Mouse (Mus musculus) limb, embryonic 15.5 days (tissue): Measurements from ENCODE around the gene Gm20547. TPM values are rescaled to one million over a fixed set of nuclear protein-coding genes. Genes with fewer than 3 reads are reported as not detected.
A peak's percentile ranks its signal among the peaks of the same experiment; 100 is the strongest.
"Not testable (repeated sequence)": the region's sequence is repeated elsewhere in the genome, so short reads cannot be mapped to it uniquely, and the experiment has no call there.

Experiments used
- ATAC-seq: fragments of 200-750 bp; cut with Nextera tagmentation; 2 replicates; pipeline ENCODE4 v1.8.0; 2017; ENCODE audit warnings: low read depth, moderate TSS enrichment; ENCODE audit not compliant: insufficient number of reproducible peaks, low FRiP score, low TSS enrichment
- H3K27ac ChIP-seq: fragments of 300-500 bp; sonication (generic); 2 replicates; pipeline ENCODE4 v1.5.1; 2015; ENCODE audit warnings: moderate library complexity, mild to moderate bottlenecking, inconsistent platforms
- H3K27me3 ChIP-seq: fragments of 300-500 bp; sonication (generic); 2 replicates; pipeline ENCODE4 v1.6.1; 2015; ENCODE audit warnings: inconsistent platforms
- H3K36me3 ChIP-seq: fragments of 300-500 bp; sonication (generic); 2 replicates; pipeline ENCODE4 v1.6.1; 2015; ENCODE audit warnings: inconsistent platforms
- H3K4me1 ChIP-seq: fragments of 300-500 bp; sonication (generic); 2 replicates; pipeline ENCODE4 v1.6.1; 2015; ENCODE audit warnings: inconsistent platforms
- H3K4me2 ChIP-seq: fragments of 300-500 bp; sonication (generic); 2 replicates; pipeline ENCODE4 v1.6.1; 2015; ENCODE audit warnings: mild to moderate bottlenecking, inconsistent platforms
- H3K4me3 ChIP-seq: fragments of 300-500 bp; sonication (generic); 2 replicates; pipeline ENCODE4 v1.5.1; 2015; ENCODE audit warnings: mild to moderate bottlenecking, inconsistent platforms
- H3K9ac ChIP-seq: fragments of 300-500 bp; sonication (generic); 2 replicates; pipeline ENCODE4 v1.6.1; 2015; ENCODE audit warnings: inconsistent platforms
- H3K9me3 ChIP-seq: fragments of 300-500 bp; sonication (generic); 2 replicates; pipeline ENCODE4 v1.6.1; 2016; ENCODE audit warnings: inconsistent platforms
- WGBS: fragments of 180-500 bp; shearing (Covaris S2); methylation state at CpG from one replicate; pipeline ENCODE4 v1.1.7; 2015; 5-methylcytosine and 5-hydroxymethylcytosine counted together
- polyA plus RNA-seq: library from polyadenylated mRNA; unstranded; fragments of >200 nt; fragmentation: Nextera tagmentation; extraction: Ambion mirVana; gene quantifications from 2 replicates; pipeline ENCODE4 v1.2.1, GENCODE M21; 2015

Gene Gm20547
- polyA plus RNA-seq, 1 experiment from 2014 or later, result not detected

DNA sequence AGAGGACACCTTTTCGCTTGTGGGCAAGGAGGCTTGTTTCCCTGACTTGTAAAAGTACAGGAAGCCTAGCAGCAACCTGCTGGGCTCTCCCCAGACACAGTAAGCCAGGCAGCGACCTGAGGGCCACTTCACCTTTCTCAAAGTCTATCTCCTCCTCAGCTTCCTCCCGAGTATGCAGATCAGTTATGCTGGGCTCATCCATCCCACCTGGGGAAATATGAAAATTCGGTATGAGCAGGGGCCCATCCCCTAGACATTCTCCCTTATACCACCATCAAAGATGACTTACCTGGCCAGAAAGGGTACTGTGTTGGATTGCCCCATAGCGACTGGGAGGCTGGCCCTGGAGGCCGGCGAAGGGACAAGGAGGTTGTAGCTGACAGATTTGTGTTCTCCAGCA is 34.2 kb downstream of the Gm20547 start:
- no peak overlapping the region for H3K4me3 ChIP-seq
- H3K27me3 ChIP-seq, result no peaks in the 10 kb centered on the region
- no peak for ATAC-seq
- H3K4me1 ChIP-seq, result peaks cover 21% of the 10 kb centered on the region
- no peaks in the 10 kb centered on the region for H3K9me3 ChIP-seq
- no peak overlapping the region for H3K9ac ChIP-seq
- H3K4me2 ChIP-seq, result no peak overlapping the region
- no peak overlapping the region for H3K27ac ChIP-seq
- WGBS, result 88% methylated on average over 7 of the region's 7 CpGs
- H3K36me3 ChIP-seq, result peaks cover 60% of the 10 kb centered on the region

DNA sequence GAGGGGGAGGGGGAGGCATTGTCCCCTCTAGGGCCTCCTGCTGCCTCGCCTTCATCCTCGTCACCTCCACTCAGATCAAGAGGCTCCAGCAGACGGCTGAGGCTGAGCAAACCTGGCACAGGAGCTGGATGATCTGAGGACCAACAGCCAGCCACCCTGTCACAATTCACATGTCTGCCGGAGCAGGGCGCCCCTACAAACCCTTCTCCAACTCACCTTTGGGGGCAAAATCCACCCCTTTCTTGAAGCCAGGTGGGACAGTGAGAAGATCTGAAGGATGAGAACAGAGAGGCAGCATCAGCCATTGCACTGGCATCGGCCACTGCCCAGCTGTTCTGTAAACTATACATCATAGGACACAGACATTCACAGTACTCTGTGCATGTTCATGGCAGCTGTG is 34.6 kb downstream of the Gm20547 start:
- Histone ChIP-seq H3K27me3 (no peaks in the 10 kb centered on the region), H3K4me1 (peaks cover 21% of the 10 kb centered on the region), H3K9ac (no peak overlapping the region), H3K4me3 (no peak overlapping the region), H3K36me3 (peaks cover 60% of the 10 kb centered on the region), H3K9me3 (no peaks in the 10 kb centered on the region), H3K27ac (no peak overlapping the region), H3K4me2 (no peak overlapping the region)
- no peak for ATAC-seq
- WGBS, result 90% methylated on average over 6 of the region's 6 CpGs

DNA sequence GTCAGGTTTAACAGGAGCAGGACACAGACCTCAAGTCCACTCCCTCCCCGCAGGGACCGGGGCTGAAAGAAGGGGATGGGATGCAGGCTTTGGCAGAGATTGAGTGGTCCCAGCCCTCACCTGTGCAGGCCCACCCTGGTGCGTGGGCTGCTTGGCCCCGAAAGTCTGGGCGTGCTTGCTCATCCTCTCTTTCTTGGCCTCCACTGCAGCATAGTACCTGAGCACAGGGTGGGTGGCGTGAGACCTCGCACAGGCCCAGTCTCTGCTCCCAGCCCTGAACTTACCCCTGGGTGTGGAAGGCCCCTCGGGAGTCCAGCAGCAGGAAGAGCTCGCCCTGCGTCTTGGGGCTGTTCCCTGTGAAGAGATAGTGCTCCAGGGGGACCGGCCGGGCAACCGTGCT is 37.0 kb downstream of the Gm20547 start:
- H3K27me3 ChIP-seq, result no peaks in the 10 kb centered on the region
- H3K4me1 ChIP-seq, result peaks cover 6% of the 10 kb centered on the region
- H3K9me3 ChIP-seq, result no peaks in the 10 kb centered on the region
- no peak overlapping the region for H3K27ac ChIP-seq
- H3K4me2 ChIP-seq, result no peak overlapping the region
- WGBS, result 95% methylated on average over 13 of the region's 13 CpGs
- no peak for ATAC-seq
- H3K36me3 ChIP-seq, result peaks cover 82% of the 10 kb centered on the region
- H3K4me3 ChIP-seq, result no peak overlapping the region
- H3K9ac ChIP-seq, result no peak overlapping the region

DNA sequence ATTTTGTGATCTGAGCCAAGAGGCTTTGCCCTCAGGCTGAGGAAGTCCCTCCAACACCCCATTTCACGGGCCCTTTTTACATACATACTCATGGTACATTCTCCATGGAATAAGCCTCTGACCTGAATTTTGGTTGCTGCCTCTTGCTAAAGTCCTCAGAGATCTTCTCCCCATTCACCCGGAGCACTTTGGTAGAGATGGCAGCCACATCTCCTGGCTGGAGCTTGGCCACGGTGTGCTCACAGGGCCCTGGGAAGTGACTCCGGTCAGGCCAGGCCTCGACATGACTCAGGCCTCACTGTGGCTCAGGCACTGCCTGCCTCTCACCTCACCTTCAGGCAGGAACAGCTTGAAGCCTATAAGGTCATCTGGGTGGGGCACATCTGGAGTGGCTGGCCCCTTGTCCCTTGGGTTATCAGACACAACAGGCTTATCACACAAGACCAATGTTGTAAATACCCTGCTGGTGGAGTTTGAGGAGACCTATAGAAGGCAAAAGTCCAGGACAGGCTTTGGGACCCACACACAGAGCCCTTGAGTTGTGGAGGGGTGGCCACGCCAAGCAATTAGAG is 41.0 kb downstream of the Gm20547 start:
- peaks cover 72% of the 10 kb centered on the region for H3K36me3 ChIP-seq
- 85% methylated on average over 6 of the region's 6 CpGs for WGBS
- H3K9ac ChIP-seq, result no peak overlapping the region
- no peak overlapping the region for H3K4me3 ChIP-seq
- ATAC-seq, result no peak
- peaks cover 24% of the 10 kb centered on the region for H3K4me1 ChIP-seq
- no peaks in the 10 kb centered on the region for H3K27me3 ChIP-seq
- no peak overlapping the region for H3K27ac ChIP-seq
- H3K9me3 ChIP-seq, result no peaks in the 10 kb centered on the region
- no peak overlapping the region for H3K4me2 ChIP-seq

DNA sequence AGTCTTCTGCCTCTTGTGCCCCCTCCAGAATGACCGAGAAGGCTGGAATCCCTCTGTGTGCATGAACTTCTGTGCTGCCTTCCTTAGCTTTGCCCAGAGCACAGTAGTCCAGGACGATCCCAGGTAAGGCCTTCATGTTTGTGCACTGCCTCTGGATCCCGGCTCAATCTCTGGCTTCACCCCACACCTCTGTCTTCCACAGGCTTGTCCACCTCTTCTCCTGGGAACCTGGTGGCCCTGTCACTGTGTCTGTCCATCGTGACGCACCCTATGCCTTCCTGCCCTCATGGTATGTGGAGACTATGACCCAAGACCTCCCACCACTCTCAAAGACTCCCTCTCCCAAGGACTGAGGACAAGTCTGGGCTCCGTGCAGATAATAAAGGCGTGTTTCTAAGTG is 43.1 kb downstream of the Gm20547 start:
- H3K4me3 ChIP-seq, result no peak overlapping the region
- no peak for ATAC-seq
- H3K36me3 ChIP-seq, result peaks cover 52% of the 10 kb centered on the region
- H3K27ac ChIP-seq, result no peak overlapping the region
- WGBS, result 91% methylated on average over 7 of the region's 7 CpGs
- peaks cover 28% of the 10 kb centered on the region for H3K4me1 ChIP-seq
- no peak overlapping the region for H3K9ac ChIP-seq
- no peaks in the 10 kb centered on the region for H3K9me3 ChIP-seq
- no peaks in the 10 kb centered on the region for H3K27me3 ChIP-seq
- H3K4me2 ChIP-seq, result 0 out of 2 replicates have a peak overlapping the region, but pooled peaks have one; percentile 12

DNA sequence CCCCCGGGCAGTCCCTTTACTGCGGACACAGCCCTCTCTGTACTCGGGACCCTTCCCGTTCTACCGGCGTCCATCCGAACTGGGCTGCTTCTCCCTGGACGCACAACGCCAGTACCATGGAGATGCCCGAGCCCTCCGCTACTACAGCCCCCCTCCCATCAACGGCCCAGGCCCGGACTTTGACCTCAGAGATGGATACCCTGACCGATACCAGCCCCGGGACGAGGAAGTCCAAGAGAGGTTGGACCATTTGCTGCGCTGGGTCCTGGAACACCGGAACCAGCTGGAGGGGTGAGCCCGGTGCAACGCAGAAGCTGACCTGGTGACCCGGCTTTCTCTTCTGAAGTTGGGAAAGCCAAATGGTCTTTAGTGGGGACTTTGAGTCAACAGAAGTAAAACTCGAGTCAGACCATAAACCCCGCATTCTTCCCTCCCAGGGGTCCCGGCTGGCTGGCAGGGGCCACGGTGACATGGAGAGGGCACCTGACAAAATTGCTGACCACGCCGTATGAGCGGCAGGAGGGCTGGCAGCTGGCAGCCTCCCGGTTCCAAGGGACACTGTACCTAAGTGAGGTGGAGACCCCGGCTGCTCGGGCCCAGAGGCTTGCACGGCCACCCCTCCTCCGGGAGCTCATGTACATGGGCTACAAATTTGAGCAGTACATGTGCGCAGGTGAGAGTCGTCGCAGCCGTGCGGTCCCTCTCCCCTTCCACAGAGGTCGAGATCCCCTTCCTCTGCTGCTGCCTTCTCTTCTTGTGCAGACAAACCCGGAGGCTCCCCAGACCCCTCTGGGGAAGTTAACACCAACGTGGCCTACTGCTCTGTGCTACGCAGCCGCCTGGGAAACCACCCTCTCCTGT is 44.1 kb downstream of the Gm20547 start:
- peaks cover 51% of the 10 kb centered on the region for H3K36me3 ChIP-seq
- H3K4me3 ChIP-seq, result peak overlapping the region; percentile 81
- ATAC-seq, result no peak
- H3K4me2 ChIP-seq, result peak overlapping the region; percentile 97
- H3K27ac ChIP-seq, result peak overlapping the region; percentile 83
- H3K27me3 ChIP-seq, result no peaks in the 10 kb centered on the region
- H3K4me1 ChIP-seq, result peaks cover 28% of the 10 kb centered on the region
- 33% methylated on average over 43 of the region's 43 CpGs for WGBS
- peak overlapping the region; percentile 70 for H3K9ac ChIP-seq
- no peaks in the 10 kb centered on the region for H3K9me3 ChIP-seq

DNA sequence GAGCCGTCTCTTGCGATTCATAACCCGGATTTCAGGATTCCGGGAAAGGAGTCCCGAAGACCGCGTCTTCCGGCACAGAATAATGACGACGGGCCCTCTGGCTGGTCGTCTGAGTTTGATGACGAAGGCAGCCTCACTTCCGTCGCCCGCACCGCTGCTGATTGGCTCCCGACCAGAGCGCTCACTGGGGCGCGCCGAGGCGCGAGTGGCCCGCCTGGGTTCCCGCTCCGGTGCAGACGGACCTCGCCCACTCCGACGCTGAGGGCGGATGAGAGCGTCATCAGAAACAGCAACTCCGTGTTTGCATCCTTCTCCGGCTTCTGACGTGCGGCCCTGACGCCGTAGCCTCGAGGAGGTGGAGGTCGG is 45.0 kb downstream of the Gm20547 start, which contains the start of the genes Stk19 and Dxo:
Gene Stk19 (minus strand): TSS at position 90 of the 366 bp plus-strand sequence.
Gene Dxo (plus strand): TSS at position 164 of the 366 bp plus-strand sequence.
- peaks cover 48% of the 10 kb centered on the region for H3K36me3 ChIP-seq
- no peaks in the 10 kb centered on the region for H3K9me3 ChIP-seq
- H3K9ac ChIP-seq, result peak within 1 kb of the TSS; percentile 70
- ATAC-seq, result peak; percentile 87
- H3K27ac ChIP-seq, result peak within 1 kb of the TSS; percentile 83
- peak within 1 kb of the TSS; percentile 97 for H3K4me2 ChIP-seq
- H3K4me1 ChIP-seq, result peaks cover 28% of the 10 kb centered on the region
- H3K27me3 ChIP-seq, result no peaks in the 10 kb centered on the region
- WGBS, result 0% methylated on average over 40 of the region's 40 CpGs
- H3K4me3 ChIP-seq, result peak within 1 kb of the TSS; percentile 81

DNA sequence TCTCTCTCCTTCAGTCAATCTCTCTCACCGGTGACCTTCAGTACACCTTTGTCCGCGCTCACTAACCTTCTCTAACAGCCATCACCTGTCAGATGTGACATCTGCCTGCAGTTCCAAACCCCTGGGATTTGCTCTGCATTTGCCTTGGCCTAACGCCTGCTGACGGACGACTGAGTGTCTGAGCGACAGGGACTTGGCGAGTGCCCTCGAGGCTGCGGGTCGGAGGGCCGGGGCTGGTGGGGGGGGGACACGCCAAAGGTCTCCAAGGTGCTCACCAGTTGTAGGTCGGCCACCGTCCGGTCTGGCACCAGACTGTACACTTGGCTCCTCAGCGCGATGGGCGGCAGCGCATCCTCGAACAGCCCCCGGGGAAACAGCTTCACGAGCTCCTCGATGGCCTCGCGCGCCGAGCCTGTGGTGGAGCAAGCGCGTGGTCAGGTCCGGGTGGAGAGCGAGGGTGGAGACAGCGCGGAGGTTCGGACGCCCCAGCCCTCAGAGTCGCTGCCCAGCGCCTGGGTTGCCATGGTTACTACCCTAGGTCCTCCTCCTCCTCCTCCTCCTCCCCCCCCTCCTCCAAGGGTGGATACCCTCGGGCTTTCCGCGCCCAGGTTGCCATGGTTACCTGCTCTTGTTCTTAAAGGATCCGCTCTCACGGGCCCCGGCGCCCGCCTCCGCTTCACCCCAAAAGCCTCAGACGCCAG is 45.5 kb downstream of the Gm20547 start:
- Histone ChIP-seq H3K4me3 (peak overlapping the region; percentile 81), H3K9ac (peak overlapping the region; percentile 70), H3K4me1 (peaks cover 28% of the 10 kb centered on the region), H3K27ac (peak overlapping the region; percentile 83), H3K4me2 (peak overlapping the region; percentile 97), H3K9me3 (no peaks in the 10 kb centered on the region), H3K36me3 (peaks cover 45% of the 10 kb centered on the region), H3K27me3 (no peaks in the 10 kb centered on the region)
- peak; percentile 40; the same call in 1 of the 2 replicates for ATAC-seq
- 4% methylated on average over 48 of the region's 48 CpGs for WGBS

DNA sequence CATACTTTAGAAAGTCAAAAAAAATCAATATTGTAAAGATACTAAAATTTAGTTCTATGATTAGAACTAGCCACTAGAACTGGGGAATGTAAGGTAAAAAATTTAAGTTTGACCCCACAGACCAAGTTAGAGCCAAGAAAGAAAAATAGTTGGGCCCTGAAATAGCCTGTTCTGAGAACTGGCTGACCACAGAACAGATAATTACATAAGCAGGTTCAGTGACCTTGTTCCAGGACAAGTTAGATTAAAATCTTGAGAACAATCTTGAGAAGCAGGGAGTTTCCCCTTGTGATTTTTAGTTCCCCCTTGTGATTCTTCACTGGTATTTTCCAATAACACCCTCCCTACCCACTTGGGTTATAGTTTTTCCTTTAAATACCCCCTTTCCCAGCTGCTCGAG is 51.1 kb downstream of the Gm20547 start:
- 94% methylated on average over 1 of the region's 1 CpGs for WGBS
- H3K4me3 ChIP-seq, H3K27ac ChIP-seq, ATAC-seq, H3K4me1 ChIP-seq, H3K9ac ChIP-seq, H3K27me3 ChIP-seq, H3K9me3 ChIP-seq, H3K4me2 ChIP-seq: not testable (repeated sequence)
- peaks cover 62% of the 10 kb centered on the region for H3K36me3 ChIP-seq

DNA sequence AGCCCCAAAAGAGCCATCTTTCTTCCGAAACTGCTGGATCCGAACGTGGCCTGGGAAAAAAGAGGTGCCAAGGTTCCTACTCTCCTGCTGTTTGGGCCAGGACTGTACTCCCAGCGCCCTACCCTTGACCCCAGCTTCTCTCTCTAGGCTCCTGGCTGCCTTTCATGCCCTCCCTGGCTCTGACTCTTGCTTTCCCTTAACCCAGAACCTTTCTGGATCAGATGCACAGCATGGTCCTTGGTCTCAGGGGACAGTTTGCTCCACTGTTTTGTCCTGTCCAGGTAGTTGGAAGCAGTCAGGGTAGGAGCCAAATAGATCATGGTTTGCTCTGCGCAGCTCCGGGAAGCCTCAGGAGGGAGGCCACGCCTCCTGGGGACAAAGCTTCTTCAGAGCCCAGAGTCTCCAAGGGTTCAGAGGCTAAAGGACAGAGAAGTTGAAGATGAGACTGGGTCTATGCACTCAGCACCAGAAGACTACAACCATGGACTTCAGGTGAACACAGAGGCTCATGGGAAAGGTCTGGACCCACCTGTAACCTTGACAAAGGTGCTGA is 66.9 kb downstream of the Gm20547 start:
- Histone ChIP-seq H3K27me3 (no peaks in the 10 kb centered on the region), H3K36me3 (no peaks in the 10 kb centered on the region), H3K4me1 (no peaks in the 10 kb centered on the region), H3K9me3 (no peaks in the 10 kb centered on the region), H3K4me3 (no peak overlapping the region), H3K9ac (no peak overlapping the region), H3K4me2 (no peak overlapping the region), H3K27ac (no peak overlapping the region)
- ATAC-seq, result no peak
- 75% methylated on average over 7 of the region's 7 CpGs for WGBS

DNA sequence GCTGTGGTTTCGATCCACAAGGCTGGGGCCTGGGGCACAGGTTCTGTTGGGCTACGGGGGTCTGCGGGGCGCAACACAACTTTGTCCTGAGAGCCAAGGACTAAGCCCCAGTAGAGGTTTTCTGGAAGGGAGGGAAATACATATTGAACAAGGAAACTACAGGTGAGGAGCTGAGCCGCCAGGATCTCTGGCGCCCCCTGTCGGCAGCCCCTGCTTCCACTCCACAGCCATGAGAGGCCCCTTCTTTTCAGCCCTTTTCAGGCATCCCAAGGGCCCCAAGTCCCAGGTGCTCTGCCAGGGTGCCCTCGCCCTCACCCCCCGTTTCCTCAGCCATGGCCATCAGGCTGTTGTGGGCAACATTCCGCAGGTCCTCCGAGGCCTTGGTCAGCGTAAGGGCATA is 68.1 kb downstream of the Gm20547 start:
- 57% methylated on average over 12 of the region's 12 CpGs for WGBS
- not testable (repeated sequence) for H3K4me1 ChIP-seq, H3K36me3 ChIP-seq, H3K4me2 ChIP-seq, H3K27ac ChIP-seq, ATAC-seq, H3K4me3 ChIP-seq, H3K9ac ChIP-seq, H3K27me3 ChIP-seq, H3K9me3 ChIP-seq

DNA sequence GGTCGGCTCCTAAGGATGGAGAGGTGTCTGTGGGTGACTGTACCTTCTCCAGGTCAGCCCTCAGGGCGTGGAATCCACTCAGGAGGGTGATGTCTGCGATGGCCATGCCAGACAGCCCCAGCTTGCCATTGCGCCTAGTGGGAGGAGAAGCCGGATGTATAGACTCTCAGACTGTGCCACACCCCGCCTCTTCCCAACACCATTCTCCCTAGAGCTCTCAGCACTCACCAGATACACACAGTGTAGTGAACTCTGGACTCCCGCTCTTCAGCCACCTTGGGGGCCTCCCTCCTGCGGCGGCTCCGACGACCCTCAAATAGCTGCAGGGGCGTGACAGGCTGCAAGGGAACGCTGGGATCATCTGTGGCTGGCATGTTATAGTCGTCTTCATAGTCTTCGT is 70.6 kb downstream of the Gm20547 start:
- Histone ChIP-seq H3K36me3 (no peaks in the 10 kb centered on the region), H3K4me1 (no peaks in the 10 kb centered on the region), H3K9ac (no peak overlapping the region), H3K9me3 (no peaks in the 10 kb centered on the region), H3K27ac (no peak overlapping the region), H3K4me2 (no peak overlapping the region), H3K4me3 (no peak overlapping the region), H3K27me3 (no peaks in the 10 kb centered on the region)
- 67% methylated on average over 15 of the region's 15 CpGs for WGBS
- ATAC-seq, result no peak
